Mouse (Mus musculus) embryonic fibroblast, embryonic 13.5 days (primary cell): Measurements from ENCODE around the gene Myh14. TPM values are rescaled to one million over a fixed set of nuclear protein-coding genes. Genes with fewer than 3 reads are reported as not detected.
A peak's percentile ranks its signal among the peaks of the same experiment; 100 is the strongest.
"Not testable (repeated sequence)": the region's sequence is repeated elsewhere in the genome, so short reads cannot be mapped to it uniquely, and the experiment has no call there.

ENCODE experiments used
- H3K27ac ChIP-seq: 2 replicates; pipeline ENCODE4 v1.5.1; 2012; ENCODE audit warnings: low read length, control low read depth, inconsistent platforms; ENCODE audit not compliant: insufficient read depth
- H3K4me1 ChIP-seq: 2 replicates; pipeline ENCODE4 v1.6.1; 2011; ENCODE audit warnings: low read length; ENCODE audit not compliant: control insufficient read depth, insufficient read depth
- H3K4me3 ChIP-seq: 2 replicates; pipeline ENCODE4 v1.5.1; 2011; ENCODE audit warnings: mild to moderate bottlenecking, control low read depth, low read length; ENCODE audit not compliant: insufficient read depth
- CTCF ChIP-seq: IDR thresholded peaks from 2 replicates; pipeline ENCODE4 v1.5.1; 2011; ENCODE audit warnings: mild to moderate bottlenecking, control low read depth, low read length, moderate library complexity, borderline replicate concordance; ENCODE audit not compliant: insufficient read depth
- POLR2A ChIP-seq: IDR thresholded peaks from 2 replicates; pipeline ENCODE4 v1.6.1; 2011; ENCODE audit warnings: low read depth, mild to moderate bottlenecking, control low read depth, low read length, moderate library complexity
- polyA plus RNA-seq: library from polyadenylated mRNA; stranded (reverse); fragments of >200 nt; gene quantifications from 2 replicates; pipeline ENCODE4 v1.2.4, GENCODE M21; 2011; ENCODE audit warnings: low read depth; ENCODE audit not compliant: missing spikeins, insufficient read length

Myh14 gene
- not detected in 2 replicates for polyA plus RNA-seq

- TF ChIP-seq POLR2A (no peak), CTCF (no peak)
- Histone ChIP-seq H3K27ac (no peak within 1 kb of the TSS), H3K4me1 (no peaks in the 10 kb centered on the region), H3K4me3 (no peak within 1 kb of the TSS)
These were observed at the start of gene Myh14 for GRCm38 (mm10) chr7:44670803-44671202. Gene Myh14, minus strand, starts transcription at chr7:44670843.

- TF ChIP-seq CTCF (no peak), POLR2A (no peak)
- no peak overlapping the region for H3K4me3 ChIP-seq
- H3K4me1 ChIP-seq: no peaks in the 10 kb centered on the region
These were observed 39.2 kb upstream of the Myh14 start for GRCm38 (mm10) chr7:44709881-44710280.

GRCm38 (mm10) chr7:44708574-44708973, 37.9 kb upstream of the Myh14 start, which contains the start of gene Izumo2:
Gene Izumo2, plus strand, starts transcription at chr7:44708742.
- Histone ChIP-seq H3K4me1 (no peaks in the 10 kb centered on the region), H3K27ac (no peak within 1 kb of the TSS)
- TF ChIP-seq CTCF: no peak
- no peak for TF ChIP-seq POLR2A

More at GRCm38 (mm10) chr7:44709881-44710280, 39.2 kb upstream of the Myh14 start:
- H3K27ac ChIP-seq: no peak overlapping the region

GRCm38 (mm10) chr7:44708093-44708492, 37.5 kb upstream of the Myh14 start:
- not testable (repeated sequence) for H3K4me3 ChIP-seq, H3K4me1 ChIP-seq

More at GRCm38 (mm10) chr7:44708574-44708973, 37.9 kb upstream of the Myh14 start, which contains the start of gene Izumo2:
- no peak within 1 kb of the TSS for H3K4me3 ChIP-seq

GRCm38 (mm10) chr7:44707169-44707675, 36.6 kb upstream of the Myh14 start:
- no peak overlapping the region for H3K27ac ChIP-seq
- H3K4me3 ChIP-seq: no peak overlapping the region
- no peaks in the 10 kb centered on the region for H3K4me1 ChIP-seq
- TF ChIP-seq POLR2A (no peak), CTCF (no peak)

More at GRCm38 (mm10) chr7:44708093-44708492, 37.5 kb upstream of the Myh14 start:
- H3K27ac ChIP-seq: not testable (repeated sequence)

GRCm38 (mm10) chr7:44706322-44706721, 35.7 kb upstream of the Myh14 start:
- H3K27ac ChIP-seq: no peak overlapping the region
- TF ChIP-seq CTCF (no peak), POLR2A (no peak)
- no peaks in the 10 kb centered on the region for H3K4me1 ChIP-seq
- no peak overlapping the region for H3K4me3 ChIP-seq

GRCm38 (mm10) chr7:44705086-44705485, 34.4 kb upstream of the Myh14 start:
- no peak overlapping the region for H3K4me3 ChIP-seq
- H3K27ac ChIP-seq: no peak overlapping the region
- no peaks in the 10 kb centered on the region for H3K4me1 ChIP-seq
- no peak for TF ChIP-seq CTCF
- no peak for TF ChIP-seq POLR2A

- Histone ChIP-seq H3K4me1 (no peaks in the 10 kb centered on the region), H3K4me3 (no peak overlapping the region), H3K27ac (no peak overlapping the region)
- TF ChIP-seq CTCF (no peak), POLR2A (no peak)
These were observed 33.7 kb upstream of the Myh14 start for GRCm38 (mm10) chr7:44704363-44704762.

GRCm38 (mm10) chr7:44702985-44703384, 32.3 kb upstream of the Myh14 start:
- TF ChIP-seq POLR2A: no peak
- TF ChIP-seq CTCF: no peak
- H3K27ac ChIP-seq: no peak overlapping the region

GRCm38 (mm10) chr7:44701921-44702320, 31.3 kb upstream of the Myh14 start:
- Histone ChIP-seq H3K27ac (no peak overlapping the region), H3K4me3 (no peak overlapping the region), H3K4me1 (peaks cover 4% of the 10 kb centered on the region)
- peak; percentile 28; the same call in 1 of the 2 replicates for TF ChIP-seq CTCF
- TF ChIP-seq POLR2A: no peak

More at GRCm38 (mm10) chr7:44702985-44703384, 32.3 kb upstream of the Myh14 start:
- peaks cover 4% of the 10 kb centered on the region; the same call in 1 of the 2 replicates for H3K4me1 ChIP-seq
- H3K4me3 ChIP-seq: no peak overlapping the region
